Mouse (Mus musculus): ENCODE results near the gene 4933405L10Rik.

Gene 4933405L10Rik

DNA sequence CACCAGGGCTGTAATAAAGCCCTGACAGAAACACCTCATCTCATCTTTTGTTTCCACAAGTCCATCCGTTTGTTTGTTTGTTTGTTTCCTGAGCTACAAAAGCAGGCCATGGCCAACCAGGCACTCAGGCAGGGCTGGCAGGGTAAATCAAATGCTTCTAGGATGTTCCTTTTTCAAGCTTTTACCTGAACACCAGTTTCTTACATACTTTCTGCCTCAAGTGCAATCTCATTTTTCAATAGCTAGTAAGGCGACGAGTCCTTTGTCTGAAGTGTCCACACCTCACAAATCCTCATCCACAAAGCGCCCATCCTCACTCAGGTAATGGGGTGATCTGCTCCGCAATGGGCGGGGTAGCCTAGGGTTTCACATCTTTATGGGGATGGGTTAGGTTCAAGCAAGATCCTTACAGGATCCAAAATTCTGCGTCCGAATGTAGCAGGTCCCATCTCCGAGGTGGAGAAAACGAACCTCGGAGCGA is 50.4 kb downstream of the 4933405L10Rik start:
- DNase-seq = no peak

DNA sequence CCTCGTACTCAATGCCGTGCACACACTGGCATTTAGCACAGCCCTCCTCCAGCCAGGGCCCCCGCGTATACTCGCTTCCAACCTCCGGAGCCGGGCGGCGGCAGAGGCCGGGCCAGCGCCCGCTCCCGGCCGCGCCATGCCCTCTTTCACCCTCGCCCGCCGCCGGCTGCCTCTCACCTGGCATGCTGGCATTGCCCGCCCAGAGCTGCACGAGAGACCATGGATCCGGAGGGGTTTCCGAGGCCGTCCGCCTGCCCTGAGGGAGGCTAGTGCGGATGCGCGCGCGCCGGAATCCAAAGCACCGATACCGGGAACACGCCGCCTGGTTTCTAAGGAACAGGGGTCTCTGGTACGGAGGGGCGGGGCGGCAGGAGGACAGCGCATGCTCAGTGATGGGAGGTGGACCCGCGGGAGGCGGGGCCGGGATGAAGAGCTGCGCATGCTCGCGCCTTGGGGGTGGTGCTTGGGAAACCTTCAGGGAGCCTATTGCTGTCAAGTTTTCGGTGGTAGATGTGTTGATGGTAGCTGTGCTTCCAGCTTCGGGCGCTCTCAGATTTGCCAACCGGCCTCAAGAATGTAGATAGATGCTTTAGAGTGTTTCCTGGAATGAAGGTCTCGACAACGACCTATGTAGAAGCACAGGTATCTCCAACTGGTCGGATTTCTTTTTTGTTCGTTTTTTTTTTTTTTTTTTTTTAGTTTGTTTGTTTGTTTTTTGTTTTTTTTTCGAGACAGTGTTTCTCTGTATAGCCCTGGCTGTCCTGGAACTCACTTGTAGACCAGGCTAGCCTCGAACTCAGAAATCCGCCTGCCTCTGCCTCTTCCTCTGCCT is 51.0 kb downstream of the 4933405L10Rik start, which contains the start of gene Gfod2:
Gfod2 (minus strand) TSS at position 388 of the 832 bp plus-strand sequence.
- DNase-seq = peak; percentile 98 to 99

All from kidney, postnatal 36 days (tissue).